Mouse (Mus musculus): ENCODE data around the gene Fbxo28.

GRCm38 (mm10) chr1:182310316-182310715, 31.1 kb downstream of the Fbxo28 start:
- TF ChIP-seq CTCF (IDR thresholded peaks at IDR 0.05; ENCODE audit: low read depth) (no peak), EP300 (IDR thresholded peaks at IDR 0.05; ENCODE audit: low read depth) (no peak)

All from liver, embryonic 14.5 days (tissue).